Mouse (Mus musculus) frontal cortex, postnatal 14 days (tissue): ENCODE measurements around the gene Wipf2.

ENCODE experiments used
- DNase-seq, 2 experiments: peaks; one replicate each; pipeline ENCODE4 v3.0.0; 2022; ENCODE audit warnings: low spot score in 2 of 2

Wipf2 gene

DNA sequence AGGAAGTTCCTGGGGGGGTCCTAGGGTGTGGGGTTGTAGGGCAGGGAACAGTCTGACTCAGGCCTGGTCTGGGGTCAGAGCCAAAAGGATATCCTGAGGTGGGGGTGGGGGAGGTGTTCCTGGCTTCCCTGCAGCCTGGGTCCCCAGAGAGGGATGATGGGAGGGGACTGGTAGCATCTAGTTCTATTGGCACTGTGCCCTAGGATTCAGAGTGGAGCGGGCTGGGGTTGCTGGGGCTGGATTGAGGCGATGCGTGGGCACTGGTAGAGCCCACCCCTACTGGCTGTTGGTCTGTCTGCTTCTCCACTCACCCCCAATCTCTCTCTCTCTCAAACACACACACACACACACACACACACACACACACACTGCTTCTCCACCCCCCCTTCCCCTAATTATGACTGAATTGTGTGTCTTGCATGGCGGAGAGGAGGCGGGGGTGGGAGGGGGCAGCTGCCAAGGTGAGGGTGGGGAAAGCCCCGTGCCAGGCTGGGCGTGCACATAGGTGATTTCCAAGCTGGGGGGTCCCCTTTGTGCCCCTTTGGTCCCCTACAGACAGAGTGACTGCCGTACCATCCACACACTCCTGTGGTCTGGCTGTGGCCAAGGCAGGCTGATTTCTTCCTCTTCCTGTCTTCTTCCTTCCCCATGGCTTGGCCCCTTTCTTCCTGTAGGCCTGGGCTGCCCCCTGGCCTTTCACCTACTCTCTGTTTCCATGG lies 79.6 kb downstream of the Wipf2 start:
- DNase-seq: no peak

DNA sequence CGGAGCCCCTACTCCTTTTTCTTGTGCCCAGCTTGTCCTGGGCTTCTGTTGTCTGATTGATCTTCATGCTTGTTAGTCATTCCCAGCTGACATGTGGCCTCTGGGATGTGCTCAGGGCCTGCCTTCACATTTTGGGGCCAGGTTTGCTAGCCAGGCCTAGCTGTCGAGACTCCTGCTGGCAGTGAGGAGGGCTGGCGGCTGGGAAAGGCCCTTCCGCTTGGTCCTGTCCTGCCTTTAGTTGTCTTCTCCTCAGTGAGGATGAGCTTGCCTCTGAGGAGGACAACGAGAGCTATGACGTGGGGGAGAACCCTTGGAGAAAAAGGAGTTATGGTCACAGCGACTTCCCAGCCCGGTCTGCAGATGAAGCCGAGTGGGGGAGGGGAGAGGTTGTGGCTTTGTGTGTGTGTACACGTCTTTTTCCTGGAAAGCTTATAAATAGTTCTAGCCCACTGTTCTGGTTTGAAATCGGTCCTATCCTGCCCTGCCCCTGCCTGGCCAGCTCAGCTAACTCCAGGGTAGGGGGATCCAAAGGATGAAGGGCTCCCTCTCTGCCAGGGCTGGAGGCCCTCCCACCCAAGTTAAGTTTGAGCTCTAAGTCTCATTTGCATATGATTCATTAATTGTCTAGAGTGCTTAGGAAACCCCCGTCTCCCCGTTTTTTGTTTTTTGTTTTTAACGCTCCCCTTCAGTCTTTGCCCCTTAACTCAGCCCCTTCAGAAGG lies 80.5 kb downstream of the Wipf2 start:
- DNase-seq: no peak

DNA sequence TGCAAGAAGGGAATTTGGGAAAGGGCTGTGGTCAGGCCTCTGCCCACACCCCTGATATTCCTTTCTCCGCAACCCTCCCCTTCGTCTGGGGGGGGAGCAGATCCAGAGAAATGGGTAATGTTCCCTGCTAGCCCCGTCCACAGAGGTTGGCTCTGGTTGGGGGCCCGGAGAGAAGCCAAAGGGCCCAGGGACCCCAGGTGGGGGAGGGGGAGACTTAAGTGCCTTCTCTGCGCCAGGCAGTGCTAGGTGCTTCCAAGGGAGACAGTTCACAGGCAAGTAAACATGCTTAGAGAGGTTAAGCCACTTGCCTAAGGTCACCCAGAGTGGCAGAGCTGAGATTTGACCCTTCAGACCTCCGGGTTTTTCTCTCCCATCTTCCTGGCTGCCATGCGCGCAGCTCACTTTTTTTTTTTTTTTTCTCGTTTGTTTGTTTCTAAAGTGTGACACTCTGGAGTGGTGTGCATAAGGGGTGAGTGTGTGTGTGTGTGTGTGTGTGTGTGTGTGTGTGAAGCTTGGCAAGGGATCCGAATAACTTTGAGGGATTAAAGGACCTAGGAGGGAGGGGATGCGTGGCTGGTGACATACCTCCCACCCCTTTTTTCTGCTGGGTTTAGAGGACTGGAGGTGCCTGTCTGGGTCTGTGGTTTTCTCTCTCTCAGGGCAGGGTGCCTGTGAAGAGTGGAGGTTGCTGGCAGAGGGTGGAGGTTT lies 81.6 kb downstream of the Wipf2 start:
- DNase-seq: no peak

DNA sequence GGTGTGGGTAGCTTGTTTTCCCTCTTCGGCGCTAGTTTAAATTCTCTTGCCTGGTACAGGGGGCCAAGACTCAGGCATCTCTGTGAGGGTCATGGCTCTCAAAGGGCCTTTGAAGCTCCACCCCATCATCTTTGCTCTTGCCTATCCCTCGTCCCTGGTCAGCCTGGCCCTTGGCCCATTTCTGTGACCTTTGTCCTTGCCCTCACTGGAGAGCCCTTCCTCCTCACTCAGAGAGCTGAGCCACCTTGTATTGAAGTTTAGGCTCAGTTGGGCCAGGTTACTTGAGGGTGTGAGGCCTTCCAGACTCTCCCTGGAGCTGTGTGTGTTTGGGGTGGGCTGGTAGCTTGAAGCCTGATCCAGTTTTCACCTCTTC lies 82.2 kb downstream of the Wipf2 start:
- DNase-seq: no peak

DNA sequence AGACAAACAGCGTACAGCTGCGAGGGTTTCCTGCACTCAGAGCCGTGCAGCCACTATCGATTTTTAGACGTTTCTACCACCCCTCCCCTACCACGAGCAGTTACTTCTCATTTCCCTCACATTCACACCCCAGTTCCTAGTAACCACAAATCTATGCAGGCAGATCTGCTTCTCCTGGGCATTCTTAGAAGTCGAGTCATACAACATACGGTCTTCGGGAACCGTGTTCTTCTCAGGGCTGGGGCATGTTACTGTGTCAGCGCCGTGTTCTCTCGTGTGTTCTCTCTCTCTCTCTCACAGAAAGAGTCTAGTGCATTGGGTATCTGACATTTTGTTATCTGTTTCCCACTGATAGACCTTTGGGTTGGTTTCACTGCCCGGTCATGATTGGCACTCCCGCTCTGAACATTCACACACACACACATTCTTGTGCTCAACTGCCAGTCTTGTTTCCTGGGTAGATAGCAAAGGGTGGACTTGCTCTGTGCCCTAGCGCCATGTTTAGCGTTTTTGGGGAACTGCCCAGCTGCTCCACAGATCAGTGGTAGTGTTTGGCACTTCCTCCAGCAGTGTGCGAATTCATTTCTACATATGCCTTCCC lies 84.6 kb downstream of the Wipf2 start:
- DNase-seq: no peak

DNA sequence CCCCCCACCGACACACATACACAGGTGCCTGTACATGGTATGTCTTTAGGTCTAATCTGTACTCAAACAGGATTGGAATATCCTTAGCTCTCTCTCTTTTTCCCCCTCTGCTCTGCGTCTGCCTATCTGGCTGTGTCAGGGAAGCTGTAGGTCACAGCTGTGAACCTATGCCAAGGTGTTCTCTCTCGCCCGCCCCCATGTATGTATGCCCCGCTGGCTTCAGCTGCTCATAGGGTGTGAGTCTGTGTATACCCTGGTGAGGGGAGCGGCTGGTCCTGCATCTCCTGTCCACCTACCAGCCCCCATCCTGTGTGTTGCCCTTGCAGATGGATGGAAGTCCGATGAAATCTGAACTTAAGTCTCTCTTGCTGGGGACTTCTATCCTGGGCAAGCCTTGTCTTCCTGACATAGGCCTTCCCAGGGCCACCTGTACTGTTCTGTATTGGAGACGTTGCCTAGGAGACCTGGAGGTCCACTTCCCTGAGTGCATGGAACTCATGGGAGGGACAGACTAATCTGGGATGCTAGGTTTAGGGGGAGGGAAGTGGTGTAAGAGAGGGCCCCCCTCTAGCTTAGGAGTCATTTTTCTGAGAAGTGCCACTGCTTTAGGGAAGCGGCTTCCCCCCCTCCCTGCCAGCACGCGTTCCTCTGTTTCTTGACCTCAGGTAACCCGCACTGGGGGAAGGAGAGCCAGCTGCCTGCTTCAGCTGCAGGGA lies 86.0 kb downstream of the Wipf2 start:
- DNase-seq: no peak

DNA sequence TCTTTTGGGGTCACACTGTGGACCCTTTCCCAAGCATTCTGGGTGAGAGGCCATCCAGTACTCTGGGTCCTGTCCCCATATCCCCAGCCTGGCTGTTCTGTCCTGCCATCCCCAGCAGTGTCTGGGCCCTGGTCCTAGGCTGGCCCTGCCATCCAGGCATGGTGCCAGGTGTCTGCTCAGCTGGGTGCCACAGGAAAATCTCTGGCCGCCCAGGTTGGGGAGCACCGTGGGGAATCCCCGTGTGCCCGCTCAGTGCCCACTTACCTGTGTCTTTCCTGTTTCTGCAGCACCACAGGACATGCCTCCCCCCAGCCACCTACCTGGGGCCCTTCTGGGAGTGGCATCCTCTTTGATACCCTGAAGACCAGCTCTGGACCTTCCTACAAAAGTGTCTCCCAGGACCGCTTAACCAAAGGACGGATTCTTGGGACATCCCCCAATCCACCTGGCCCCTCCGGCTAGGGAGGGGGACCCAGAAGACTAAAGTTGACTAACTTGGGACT lies 86.6 kb downstream of the Wipf2 start:
- DNase-seq: no peak

DNA sequence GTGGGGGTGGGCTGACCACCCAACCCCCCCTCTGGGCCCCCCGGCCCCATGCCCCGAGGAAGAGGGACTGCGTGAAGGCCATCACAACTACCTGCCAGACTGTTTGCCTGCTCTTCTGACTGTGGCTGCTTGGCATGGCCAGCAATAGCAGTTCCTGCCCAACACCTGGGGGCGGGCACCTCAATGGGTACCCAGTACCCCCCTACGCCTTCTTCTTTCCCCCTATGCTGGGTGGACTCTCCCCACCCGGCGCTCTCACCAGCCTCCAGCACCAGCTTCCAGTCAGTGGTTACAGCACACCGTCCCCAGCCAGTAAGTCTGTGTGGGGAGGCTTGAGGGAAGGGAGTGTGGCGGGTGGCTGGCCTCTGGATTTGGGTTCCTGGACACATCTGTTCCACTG lies 87.0 kb downstream of the Wipf2 start:
- DNase-seq: no peak

DNA sequence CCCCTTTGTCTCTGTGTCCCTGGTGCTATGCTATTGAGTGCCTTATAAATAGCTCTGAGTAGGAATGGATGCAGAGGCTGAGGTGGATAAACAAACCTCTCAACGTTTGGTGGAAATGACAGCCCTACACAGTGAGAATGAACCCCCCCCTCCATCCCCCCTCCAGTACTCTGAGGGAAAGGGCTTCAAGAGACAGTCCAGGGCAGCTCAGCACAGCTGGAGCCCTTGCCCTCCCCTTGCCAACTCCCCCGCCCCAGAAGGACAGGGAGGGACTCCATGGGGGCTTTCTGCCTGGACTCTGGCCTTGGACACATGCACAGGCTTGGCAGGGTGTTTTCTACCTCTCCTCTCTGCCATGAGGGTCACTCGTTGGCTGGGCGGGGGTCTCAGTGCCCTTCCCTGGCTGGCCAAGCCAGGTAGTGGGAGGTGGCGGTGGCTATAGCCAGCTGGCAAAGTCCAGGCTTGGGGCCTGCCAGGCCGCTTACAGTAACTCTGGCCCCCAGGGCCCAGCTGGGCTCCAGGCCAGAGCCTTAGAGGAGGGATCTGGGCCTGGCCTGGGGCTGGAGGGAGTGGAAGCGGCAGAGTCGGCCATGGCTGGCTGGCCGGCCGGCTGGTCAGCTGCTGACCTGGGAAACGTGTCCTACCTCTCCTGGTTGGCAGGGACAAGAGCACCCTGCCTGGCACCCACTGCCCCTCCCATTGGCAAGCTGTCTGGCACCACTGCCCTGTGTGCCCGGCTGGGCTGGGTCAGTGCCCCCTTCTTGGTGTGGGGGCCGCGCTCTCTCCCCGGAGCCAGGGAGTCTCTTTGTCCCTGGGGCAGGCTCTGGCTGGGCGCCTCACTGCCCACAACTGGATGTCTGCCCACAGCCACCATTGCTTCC lies 87.8 kb downstream of the Wipf2 start:
- peak in 1 of 2 experiments; percentile 62 for DNase-seq

DNA sequence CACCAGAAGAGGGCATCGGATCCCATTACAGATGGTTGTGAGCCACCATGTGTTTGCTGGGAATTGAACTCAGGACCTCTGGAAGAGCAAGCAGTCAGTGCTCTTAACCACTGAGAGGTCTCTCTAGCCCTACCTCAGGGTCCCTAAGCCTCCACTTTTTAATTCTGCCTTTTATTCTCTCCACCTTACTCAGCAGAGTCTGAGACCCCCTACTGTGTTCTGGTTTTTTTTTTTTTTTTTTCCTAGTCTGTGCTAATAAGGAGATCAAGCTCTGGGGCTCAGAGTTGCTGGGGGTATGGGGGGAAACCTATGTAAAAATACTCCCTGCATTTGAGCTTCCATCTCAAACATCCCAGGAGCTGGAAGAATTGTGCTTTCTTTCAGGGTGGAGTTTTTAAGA lies 88.7 kb downstream of the Wipf2 start:
- DNase-seq: no peak

DNA sequence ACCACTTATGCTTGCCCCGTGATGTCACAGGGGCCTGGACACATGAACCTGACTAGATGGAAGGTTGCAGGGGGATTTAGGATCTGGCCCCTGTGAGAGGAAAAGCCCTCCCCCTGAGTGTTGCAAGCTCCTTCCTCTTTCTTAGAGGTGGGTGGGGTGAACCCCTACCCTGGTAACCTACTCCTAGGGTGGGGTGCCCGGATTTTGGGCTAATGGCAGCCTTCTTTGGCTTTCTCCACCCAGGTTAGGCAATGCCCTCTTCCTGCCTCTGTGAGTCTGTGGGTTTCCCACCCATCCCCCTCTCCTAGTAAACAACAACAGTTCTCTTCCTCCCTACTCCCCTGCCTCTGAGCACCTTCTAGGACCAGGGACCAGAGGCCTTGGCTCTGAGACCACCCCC lies 89.3 kb downstream of the Wipf2 start:
- no peak for DNase-seq

DNA sequence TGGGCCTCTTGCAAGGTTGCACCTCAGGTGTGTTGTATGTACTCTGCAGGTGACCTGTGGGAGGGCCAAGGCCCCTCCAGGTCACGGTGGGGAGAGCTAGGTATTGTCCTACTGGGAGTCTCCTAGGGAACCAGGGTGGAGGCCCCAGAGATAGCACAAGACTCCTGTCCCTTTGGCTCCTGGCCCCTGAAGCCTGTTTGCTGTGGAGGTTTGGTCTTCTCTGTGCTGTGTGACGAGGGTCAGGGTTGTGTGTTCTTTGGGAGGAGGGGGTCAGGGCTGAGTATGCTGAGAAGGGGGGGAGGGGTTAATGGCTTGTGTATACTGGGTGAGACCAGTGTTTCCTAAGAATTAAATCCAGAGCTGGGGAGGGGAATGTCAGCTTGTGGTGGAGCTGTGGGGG lies 89.9 kb downstream of the Wipf2 start:
- DNase-seq: no peak

DNA sequence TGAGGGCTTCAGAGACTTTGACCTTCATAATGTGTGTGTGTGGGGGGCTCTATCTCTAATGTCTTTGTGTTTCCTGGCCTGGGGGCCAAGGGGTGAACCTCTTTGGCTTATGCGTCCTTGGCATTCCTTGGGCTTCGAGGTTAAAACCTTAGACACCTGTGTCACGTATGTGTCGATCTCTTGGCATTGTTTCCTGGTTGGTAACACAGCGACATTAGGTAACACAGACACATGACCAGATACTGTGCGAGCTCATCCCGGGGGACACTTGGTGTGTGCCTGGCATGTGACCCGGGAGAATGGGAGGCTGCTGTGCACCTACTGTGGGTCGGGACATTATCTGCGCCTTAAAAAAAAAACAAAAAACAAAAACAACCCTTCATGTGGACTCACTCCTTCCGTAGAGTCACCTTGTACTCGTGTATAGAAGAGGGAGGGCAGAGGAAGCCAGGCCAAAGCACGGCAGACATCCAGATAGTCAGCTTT lies 90.4 kb downstream of the Wipf2 start:
- no peak for DNase-seq

DNA sequence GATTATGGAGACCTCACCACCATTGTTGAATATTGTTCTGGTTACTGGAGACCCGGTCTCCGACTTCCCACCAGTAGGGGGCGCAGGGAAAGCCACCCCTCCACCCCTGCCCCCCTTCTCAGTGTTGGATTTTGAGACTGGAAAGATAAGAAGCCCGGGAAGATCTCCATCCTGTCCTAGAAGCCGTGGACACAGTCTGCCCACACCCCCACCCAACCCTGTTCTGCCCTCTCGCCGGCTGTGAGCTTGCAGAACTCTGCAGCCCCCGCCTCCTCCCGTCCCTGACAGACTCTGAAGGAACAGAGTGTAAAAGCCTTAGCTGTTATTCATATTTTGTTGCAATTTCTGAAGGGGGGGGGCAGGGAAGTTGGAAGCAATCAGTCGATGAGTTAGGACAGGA lies 90.9 kb downstream of the Wipf2 start:
- no peak for DNase-seq
